Mouse (Mus musculus) lung, adult 2 months (tissue): ENCODE data around the gene Cln6.
"Not testable (repeated sequence)": the region's sequence is repeated elsewhere in the genome, so short reads cannot be mapped to it uniquely, and the experiment has no call there.

Source experiments
- CTCF ChIP-seq: fragments of 200-500 bp; IDR thresholded peaks from 2 replicates; pipeline ENCODE4 v1.5.1; 2011; ENCODE audit warnings: mild to moderate bottlenecking, low read length, control low read depth; ENCODE audit not compliant: insufficient read depth
- POLR2A ChIP-seq: fragments of 200-500 bp; IDR thresholded peaks from 2 replicates; pipeline ENCODE4 v1.6.1; 2011; ENCODE audit warnings: low read depth, mild to moderate bottlenecking, control low read depth, low read length, borderline replicate concordance; ENCODE audit errors: extremely low read depth

- TF ChIP-seq CTCF, POLR2A: not testable (repeated sequence)
These were observed 18.7 kb upstream of the Cln6 start for GRCm38 (mm10) chr9:62819910-62820309.
